ENCODE assay signal across 10 mouse cellular contexts in the genomic region with DNA sequence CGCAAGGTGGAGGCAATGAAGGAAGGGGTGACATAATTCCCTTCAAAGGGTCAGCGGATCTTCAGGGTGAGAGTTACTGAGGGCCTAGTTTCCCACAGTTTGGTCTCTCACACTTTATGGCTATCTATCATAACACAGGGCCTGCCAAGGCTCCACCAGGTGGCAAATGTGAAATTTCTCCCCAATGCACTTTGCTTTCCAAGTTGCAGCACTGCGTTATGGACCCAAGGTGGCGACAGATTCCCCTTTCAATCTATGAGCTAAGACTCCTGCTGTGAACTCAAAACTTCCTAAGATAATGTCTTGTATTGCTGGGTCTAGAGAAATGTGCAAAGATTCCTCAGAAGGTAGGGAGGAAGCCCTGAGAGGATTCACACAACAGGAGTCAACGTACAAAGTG. TPM values are rescaled to one million over a fixed set of nuclear protein-coding genes. Genes with fewer than 3 reads are reported as not detected.
DNase-seq lines count a peak whose midpoint lies in the region; TF ChIP-seq lines count a peak whose summit lies in the region.
"Had no signal": no experiment of that assay in that cellular context is flagged by ENCODE, and none has a peak within 500 bp of the region (broad histone marks: within the 10 kb centered on the region; RNA-seq: fewer than 3 reads in every experiment).

No protein-coding gene starts in this region.

- H3K4me3 ChIP-seq in lung, adult 2 months (replicated peaks; ENCODE audit: extremely low read depth, low read depth, low read length), result no peak overlapping the region
- H3K4me3 ChIP-seq: neural tube, embryonic 13.5 days had no signal

- TF ChIP-seq POLR2A in lung, adult 2 months (IDR thresholded peaks at IDR 0.05; ENCODE audit: borderline replicate concordance, extremely low read depth, low read depth, low read length), result no peak

- DNase-seq in heart, postnatal 10 days, result peak; percentile 33 to 36
- no peak for DNase-seq in heart, postnatal 25 days (ENCODE audit: low spot score)
- DNase-seq in 416B (ENCODE audit: low read depth), result peak; percentile 88
- DNase-seq in ZHBTc4 (ENCODE audit: low read depth, low spot score), result peak; percentile 41
- DNase-seq in lung, adult 2 months, result peak; percentile 24
- DNase-seq in thymus, postnatal 25 days, result peak; percentile 80
- DNase-seq in urinary bladder, postnatal 4 days (ENCODE audit: low spot score in 2 of 2), result no peak
- no peak for DNase-seq in adrenal gland, adult 18-20 months (ENCODE audit: low spot score in 2 of 2)

- intact Hi-C loops in heart, postnatal 10 days (cut with DNase I), result no loop called here
- intact Hi-C loops in heart, postnatal 25 days (cut with DNase I), result no loop called here

- TF ChIP-seq CTCF in lung, adult 2 months (IDR thresholded peaks at IDR 0.05; ENCODE audit: insufficient read depth, low read length), result peak; percentile 45

- WGBS in lung, adult 2 months, result 78% methylated on average over 5 of the region's 5 CpGs

- H3K4me1 ChIP-seq in lung, adult 2 months (ENCODE audit: control insufficient read depth, insufficient read depth, low read length), result no peaks in the 10 kb centered on the region
- H3K4me1 ChIP-seq: neural tube, embryonic 13.5 days had no signal

RNA-seq across cellular contexts. Expression of a gene that starts 17.6 kb away (rescaled TPM):
- total RNA-seq in heart, postnatal 10 days (2021), result not detected
- not detected for total RNA-seq in heart, postnatal 25 days (2021)
- polyA plus RNA-seq in lung, adult 2 months (2012; rRNA removed), result 0.41 TPM in 1 of 2 replicates, not detected in the other
- not detected for total RNA-seq in adrenal gland, adult 18-20 months (2021)
- total RNA-seq: heart, postnatal 14 days had no signal
- polyA plus RNA-seq: neural tube, embryonic 13.5 days had no signal

RNA-seq across cellular contexts. Expression of a gene that starts 17.6 kb away (rescaled TPM):
- total RNA-seq in heart, postnatal 10 days (2021), result not detected
- total RNA-seq in heart, postnatal 25 days (2021), result under 1 TPM in 1 of 2 experiments, not detected in 1; 0.10 TPM
- polyA plus RNA-seq in lung, adult 2 months (2012; rRNA removed), result 2.4 and 2.7 TPM in 2 replicates
- 1 to 10 TPM in 1 of 2 experiments, under 1 TPM in 1; 0.90 to 1.3 TPM for total RNA-seq in adrenal gland, adult 18-20 months (2021)
- polyA plus RNA-seq: neural tube, embryonic 13.5 days had no signal

RNA-seq across cellular contexts. Expression of a gene that starts 19.5 kb away (rescaled TPM):
- not detected for total RNA-seq in heart, postnatal 10 days (2021)
- under 1 TPM in 1 of 2 experiments, not detected in 1; 0.28 TPM for total RNA-seq in heart, postnatal 25 days (2021)
- polyA plus RNA-seq in lung, adult 2 months (2012; rRNA removed), result 1.8 and 2.6 TPM in 2 replicates
- under 1 TPM; 0.60 to 0.67 TPM for total RNA-seq in adrenal gland, adult 18-20 months (2021)

Comparison
In these comparisons a context has a peak if more than half of its experiments do, and no peak if none do; other contexts are left out.
1. DNase-seq: peak in heart, postnatal 10 days (2 of 2), 416B (single experiment), ZHBTc4 (single experiment), lung, adult 2 months (single experiment) and thymus, postnatal 25 days (single experiment); none in heart, postnatal 25 days (single experiment), urinary bladder, postnatal 4 days (0 of 2) and adrenal gland, adult 18-20 months (0 of 2).